Mouse (Mus musculus) liver, embryonic 13.5 days (tissue): ENCODE results near the gene Olfr926. TPM values are rescaled to one million over a fixed set of nuclear protein-coding genes. Genes with fewer than 3 reads are reported as not detected.
"Not testable (repeated sequence)": the region's sequence is repeated elsewhere in the genome, so short reads cannot be mapped to it uniquely, and the experiment has no call there.

Experiments
- ATAC-seq: fragments of 200-750 bp; cut with Nextera tagmentation; 2 replicates; pipeline ENCODE4 v1.8.0; 2017; ENCODE audit warnings: low read depth, mild to moderate bottlenecking, moderate number of reproducible peaks, moderate library complexity
- DNase-seq: peaks from one replicate; pipeline ENCODE4 v3.0.0; 2022
- H3K27ac ChIP-seq: fragments of 300-500 bp; sonication (generic); 2 replicates; pipeline ENCODE4 v1.5.1; 2015; ENCODE audit warnings: moderate library complexity, mild to moderate bottlenecking, inconsistent platforms
- H3K27me3 ChIP-seq: fragments of 300-500 bp; sonication (generic); 2 replicates; pipeline ENCODE4 v1.6.1; 2015; ENCODE audit warnings: mild to moderate bottlenecking, inconsistent platforms
- H3K36me3 ChIP-seq: fragments of 300-500 bp; sonication (generic); 2 replicates; pipeline ENCODE4 v1.6.1; 2015; ENCODE audit warnings: mild to moderate bottlenecking, inconsistent platforms
- H3K4me1 ChIP-seq: fragments of 300-500 bp; sonication (generic); replicated peaks from 2 replicates; pipeline ENCODE4 v1.6.1; 2015; ENCODE audit warnings: inconsistent platforms
- H3K4me2 ChIP-seq: fragments of 300-500 bp; sonication (generic); 2 replicates; pipeline ENCODE4 v1.6.1; 2015; ENCODE audit warnings: inconsistent platforms, mild to moderate bottlenecking, moderate library complexity
- H3K4me3 ChIP-seq: fragments of 300-500 bp; sonication (generic); replicated peaks from 2 replicates; pipeline ENCODE4 v1.5.1; 2015; ENCODE audit warnings: mild to moderate bottlenecking, inconsistent platforms
- H3K9ac ChIP-seq: fragments of 300-500 bp; sonication (generic); 2 replicates; pipeline ENCODE4 v1.6.1; 2015; ENCODE audit warnings: mild to moderate bottlenecking, inconsistent platforms
- H3K9me3 ChIP-seq: fragments of 300-500 bp; sonication (generic); replicated peaks from 2 replicates; pipeline ENCODE4 v1.6.1; 2016; ENCODE audit warnings: inconsistent platforms
- WGBS: fragments of 180-500 bp; shearing (Covaris S2); methylation state at CpG from one replicate; pipeline ENCODE4 v1.1.7; 2015; ENCODE audit not compliant: insufficient replicate concordance; 5-methylcytosine and 5-hydroxymethylcytosine counted together
- polyA plus RNA-seq: library from polyadenylated mRNA; unstranded; fragments of >200 nt; fragmentation: Nextera tagmentation; extraction: Ambion mirVana; gene quantifications from 2 replicates; pipeline ENCODE4 v1.2.1, GENCODE M21; 2015

Olfr926 gene
- polyA plus RNA-seq, result not detected in 2 replicates

DNA sequence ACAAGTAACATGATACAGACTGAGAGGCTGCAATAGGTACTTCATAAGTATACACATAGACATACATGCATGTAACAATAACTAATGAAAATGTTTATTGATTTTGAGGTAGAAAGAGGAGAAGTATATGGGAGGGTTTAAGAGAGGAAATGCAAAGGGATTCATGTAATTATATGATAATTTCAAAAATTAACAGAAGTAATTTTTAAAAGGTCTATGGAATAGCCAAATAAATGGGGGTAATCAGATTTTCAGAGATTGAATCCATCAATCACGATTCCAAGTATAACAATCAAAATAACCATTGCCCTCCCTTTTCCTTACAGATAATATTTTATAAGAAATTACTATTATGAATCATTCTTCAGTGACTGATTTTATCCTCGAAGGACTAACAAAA, at the start of gene Olfr926:
Gene Olfr926 (plus strand): TSS at position 301 of the 400 bp plus-strand sequence.
- Histone ChIP-seq H3K27me3 (no peaks in the 10 kb centered on the region), H3K4me2 (no peak within 1 kb of the TSS), H3K9ac (no peak within 1 kb of the TSS), H3K4me3 (no peak within 1 kb of the TSS), H3K27ac (no peak within 1 kb of the TSS), H3K4me1 (no peaks in the 10 kb centered on the region), H3K9me3 (peaks cover 9% of the 10 kb centered on the region; the same call in 1 of the 2 replicates), H3K36me3 (no peaks in the 10 kb centered on the region)
- ATAC-seq (no peak), DNase-seq (no peak)
- 50% methylated on average over 2 of the region's 2 CpGs for WGBS

DNA sequence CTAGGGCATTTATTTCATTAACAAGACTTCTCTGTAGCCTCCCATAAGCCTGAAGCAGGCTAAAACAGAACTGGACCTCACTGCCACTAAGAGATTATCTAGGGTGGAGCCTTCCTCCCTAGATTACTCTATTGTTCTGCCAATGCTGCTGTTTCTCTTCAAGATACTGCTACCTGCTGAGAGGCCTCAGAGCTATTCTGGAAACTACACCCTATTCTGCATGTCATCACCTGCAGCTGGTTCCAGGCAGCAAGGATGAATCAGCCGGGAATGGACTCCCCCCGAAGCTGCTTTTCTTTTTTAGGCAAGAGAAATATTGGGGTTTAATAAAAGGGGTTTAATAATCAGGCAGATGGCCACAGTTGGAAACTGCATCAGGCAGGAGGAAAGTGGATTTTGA, 43.9 kb upstream of the Olfr926 start:
- Histone ChIP-seq H3K4me2 (no peak overlapping the region), H3K27ac (no peak overlapping the region), H3K4me3 (no peak overlapping the region), H3K9me3 (no peaks in the 10 kb centered on the region), H3K4me1 (no peaks in the 10 kb centered on the region), H3K27me3 (no peaks in the 10 kb centered on the region), H3K9ac (no peak overlapping the region), H3K36me3 (no peaks in the 10 kb centered on the region)
- DNase-seq (no peak), ATAC-seq (no peak)
- 67% methylated on average over 2 of the region's 2 CpGs for WGBS

DNA sequence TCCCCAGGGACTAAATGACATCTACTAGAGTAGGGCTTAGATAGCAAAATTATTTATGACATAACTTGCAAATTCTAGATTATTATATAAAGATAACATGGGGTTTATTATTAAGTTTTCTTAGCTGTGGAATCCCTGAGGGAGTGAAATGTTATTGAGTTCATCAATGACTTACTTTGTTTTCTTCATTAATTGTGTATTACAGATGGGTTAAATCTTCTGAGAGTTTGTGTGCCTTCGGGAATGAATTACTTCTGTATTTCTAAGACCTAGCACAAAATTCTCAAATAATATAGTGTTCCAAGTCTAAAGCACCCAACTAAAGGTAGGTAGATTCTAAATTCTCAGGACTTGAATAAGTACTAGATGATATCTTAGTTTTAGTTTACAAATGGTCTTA, 32.8 kb upstream of the Olfr926 start, which contains the start of gene Olfr924:
Gene Olfr924 (plus strand): TSS at position 301 of the 400 bp plus-strand sequence.
- H3K4me1 ChIP-seq, result no peaks in the 10 kb centered on the region
- no peak within 1 kb of the TSS for H3K9ac ChIP-seq
- ATAC-seq (no peak), DNase-seq (no peak)
- no peaks in the 10 kb centered on the region for H3K27me3 ChIP-seq
- H3K27ac ChIP-seq, result no peak within 1 kb of the TSS
- no peaks in the 10 kb centered on the region for H3K9me3 ChIP-seq
- WGBS, result 60% methylated on average over 1 of the region's 1 CpGs
- H3K36me3 ChIP-seq, result no peaks in the 10 kb centered on the region
- no peak within 1 kb of the TSS for H3K4me3 ChIP-seq
- H3K4me2 ChIP-seq, result no peak within 1 kb of the TSS

DNA sequence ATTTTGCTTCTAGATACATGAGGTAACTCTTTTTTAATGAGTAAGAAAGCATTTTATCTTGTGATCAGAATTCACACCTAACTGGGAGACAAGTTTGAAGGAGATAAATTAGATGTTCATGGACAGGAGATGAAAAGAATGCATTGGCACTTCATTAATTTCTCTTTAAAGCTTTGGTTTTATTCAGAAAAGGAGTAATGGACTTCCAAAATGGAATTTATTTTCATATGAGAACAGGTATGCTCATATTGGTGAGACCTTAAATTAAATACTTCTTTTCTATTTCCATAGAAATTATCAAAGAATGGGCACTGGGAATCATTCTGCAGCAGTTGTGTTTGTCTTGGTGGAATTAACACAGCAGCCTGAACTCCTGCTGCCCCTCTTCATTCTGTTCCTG, 22.2 kb upstream of the Olfr926 start, which contains the start of gene Olfr26:
Gene Olfr26 (plus strand): TSS at position 301 of the 400 bp plus-strand sequence.
- H3K4me1 ChIP-seq, result no peaks in the 10 kb centered on the region
- H3K27ac ChIP-seq, result no peak within 1 kb of the TSS
- no peaks in the 10 kb centered on the region for H3K27me3 ChIP-seq
- H3K9me3 ChIP-seq, result no peaks in the 10 kb centered on the region
- DNase-seq (no peak), ATAC-seq (no peak)
- no peaks in the 10 kb centered on the region for H3K36me3 ChIP-seq
- no peak within 1 kb of the TSS for H3K4me3 ChIP-seq
- H3K4me2 ChIP-seq, result no peak within 1 kb of the TSS
- H3K9ac ChIP-seq, result no peak within 1 kb of the TSS

DNA sequence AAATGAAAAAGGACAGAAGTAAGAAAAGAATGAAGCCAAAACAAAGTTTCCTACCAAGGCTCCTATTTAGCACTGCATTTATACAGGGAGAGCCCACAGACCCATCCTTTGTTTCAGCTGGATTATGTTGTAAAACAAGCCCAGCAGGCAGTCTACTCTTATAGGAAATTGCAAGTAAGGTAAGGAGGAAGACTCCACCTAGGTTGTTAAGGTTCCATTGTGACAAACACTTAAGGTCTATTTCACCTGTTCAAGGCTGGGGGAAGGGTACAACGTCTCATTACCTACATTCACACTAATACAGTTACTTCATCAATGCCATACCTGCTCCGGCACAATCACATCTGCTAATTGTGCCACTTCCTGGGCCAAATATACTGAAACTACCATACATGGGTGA, 2.0 kb upstream of the Olfr926 start:
- ATAC-seq, H3K27ac ChIP-seq: not testable (repeated sequence)
- WGBS, result 45% methylated on average over 2 of the region's 2 CpGs

More for the DNA sequence above, 2.0 kb upstream of the Olfr926 start:
- H3K36me3 ChIP-seq, H3K9ac ChIP-seq, H3K9me3 ChIP-seq, H3K4me2 ChIP-seq, H3K4me1 ChIP-seq, H3K27me3 ChIP-seq, H3K4me3 ChIP-seq, DNase-seq: not testable (repeated sequence)

Other genes with a start within 250 kb of the Olfr926 start
- gene Olfr916, start 217.3 kb upstream of the Olfr926 start, polyA plus RNA-seq, result not detected in 2 replicates
- gene Olfr917, start 211.3 kb upstream of the Olfr926 start, polyA plus RNA-seq, result not detected in 2 replicates
- gene Olfr918, start 202.5 kb upstream of the Olfr926 start, polyA plus RNA-seq, result not detected in 2 replicates
- gene Olfr919, start 173.5 kb upstream of the Olfr926 start, polyA plus RNA-seq, result not detected in 2 replicates
- gene Vwa5a, start 158.9 kb upstream of the Olfr926 start, polyA plus RNA-seq, result 8.5 and 9.3 TPM in 2 replicates
- gene Olfr920, start 124.8 kb upstream of the Olfr926 start, polyA plus RNA-seq, result 0.02 TPM in 2 replicates
- gene Olfr921, start 104.1 kb upstream of the Olfr926 start, polyA plus RNA-seq, result not detected in 2 replicates
- not detected in 2 replicates for gene Olfr922, start 62.5 kb upstream of the Olfr926 start, polyA plus RNA-seq
- gene Olfr923, start 50.6 kb upstream of the Olfr926 start, polyA plus RNA-seq, result not detected in 2 replicates
- not detected in 2 replicates for gene Olfr924, start 32.7 kb upstream of the Olfr926 start, polyA plus RNA-seq
- not detected in 2 replicates for gene Olfr26, start 22.1 kb upstream of the Olfr926 start, polyA plus RNA-seq
- gene Olfr930, start 52.7 kb downstream of the Olfr926 start, polyA plus RNA-seq, result not detected in 2 replicates
- gene Olfr933, start 95.2 kb downstream of the Olfr926 start, polyA plus RNA-seq, result not detected in 2 replicates
- not detected in 2 replicates for gene Olfr934, start 111.2 kb downstream of the Olfr926 start, polyA plus RNA-seq
- not detected in 2 replicates for gene Olfr935, start 122.6 kb downstream of the Olfr926 start, polyA plus RNA-seq
- gene Olfr146, start 146.3 kb downstream of the Olfr926 start, polyA plus RNA-seq, result not detected in 2 replicates
- not detected in 2 replicates for gene Olfr937, start 187.8 kb downstream of the Olfr926 start, polyA plus RNA-seq
- not detected in 2 replicates for gene Olfr938, start 201.8 kb downstream of the Olfr926 start, polyA plus RNA-seq